Mouse (Mus musculus): ENCODE results near the gene 1700003F12Rik.

DNA sequence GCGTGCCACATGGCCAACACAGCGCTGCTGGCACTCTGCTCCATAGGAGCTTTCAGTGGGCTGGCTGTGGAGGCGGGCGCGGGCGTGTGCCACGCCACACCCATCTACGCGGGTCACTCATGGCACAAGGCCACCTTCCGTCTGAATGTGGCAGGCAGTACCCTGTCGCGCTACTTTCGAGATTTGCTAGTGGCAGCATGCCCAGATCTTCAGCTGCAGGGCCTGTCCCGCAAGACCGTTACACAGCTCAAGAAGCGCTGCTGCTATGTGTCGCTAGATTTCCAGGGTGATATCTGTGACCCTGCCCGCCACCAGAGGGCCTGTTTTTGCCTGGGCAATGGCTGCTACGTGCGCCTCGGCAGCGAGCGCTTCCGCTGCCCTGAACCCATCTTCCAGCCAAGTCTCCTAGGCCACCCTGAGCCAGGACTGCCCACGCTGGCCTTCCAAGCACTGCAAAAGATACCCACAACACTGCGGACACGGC lies 5.6 kb downstream of the 1700003F12Rik start:
- no peak; the same call in 1 of the 2 replicates for TF ChIP-seq CTCF (IDR thresholded peaks at IDR 0.05; ENCODE audit: control insufficient read depth, insufficient read depth, insufficient replicate concordance, low read depth, low read length)
- TF ChIP-seq POLR2A (IDR thresholded peaks at IDR 0.05; ENCODE audit: control insufficient read depth, low read depth, low read length): no peak
